Mouse (Mus musculus): Measurements from ENCODE around the gene Pafah1b2.

Gene Pafah1b2

GRCm38 (mm10) chr9:46026058-46026849 is 13.8 kb upstream of the Pafah1b2 start:
- DNase-seq (ENCODE audit: low spot score in 2 of 2): no peak

DNA sequence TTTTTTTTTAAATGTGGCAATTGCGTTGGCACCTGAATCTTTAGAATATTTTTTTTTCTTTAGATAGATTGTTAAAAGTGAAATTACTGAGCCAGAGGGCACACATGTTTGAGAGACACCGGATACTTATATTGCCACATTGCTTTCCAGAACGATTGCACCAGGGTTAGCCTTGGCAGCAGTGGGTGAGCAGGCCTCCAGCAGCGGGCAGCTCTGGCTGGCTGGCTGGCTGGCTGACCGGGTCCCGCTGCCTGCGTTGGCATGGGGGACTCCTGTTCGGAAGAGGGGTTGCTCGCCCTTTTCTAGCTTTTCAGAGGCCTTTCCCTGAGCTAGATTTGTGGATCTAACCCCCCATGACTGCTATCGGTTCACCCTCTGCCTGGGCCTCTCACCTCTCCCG is 11.1 kb upstream of the Pafah1b2 start:
- no peak for DNase-seq (ENCODE audit: low spot score in 2 of 2)

GRCm38 (mm10) chr9:46019975-46020374 is 7.5 kb upstream of the Pafah1b2 start:
- no peak for DNase-seq (ENCODE audit: low spot score in 2 of 2)

DNA sequence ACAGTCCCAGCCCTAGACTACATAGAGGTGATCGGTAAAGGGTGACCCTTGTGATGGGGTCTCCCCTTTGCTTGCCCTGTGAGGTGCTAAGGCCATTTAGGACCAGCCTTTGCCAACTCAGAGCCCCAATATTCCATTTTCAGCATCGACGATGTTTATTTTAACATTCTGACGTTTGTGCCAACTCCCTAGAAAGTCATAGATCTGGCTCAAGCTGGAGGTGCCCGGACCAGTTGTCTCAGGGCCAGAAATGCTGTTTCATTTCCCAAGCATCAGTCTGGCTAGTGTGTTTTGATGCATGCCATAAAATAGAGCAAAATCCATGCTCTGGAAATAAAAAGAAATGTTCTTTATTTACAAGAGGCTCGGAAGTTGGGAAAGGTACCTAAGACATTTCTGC is 5.8 kb upstream of the Pafah1b2 start:
- no peak for DNase-seq (ENCODE audit: low spot score in 2 of 2)

DNA sequence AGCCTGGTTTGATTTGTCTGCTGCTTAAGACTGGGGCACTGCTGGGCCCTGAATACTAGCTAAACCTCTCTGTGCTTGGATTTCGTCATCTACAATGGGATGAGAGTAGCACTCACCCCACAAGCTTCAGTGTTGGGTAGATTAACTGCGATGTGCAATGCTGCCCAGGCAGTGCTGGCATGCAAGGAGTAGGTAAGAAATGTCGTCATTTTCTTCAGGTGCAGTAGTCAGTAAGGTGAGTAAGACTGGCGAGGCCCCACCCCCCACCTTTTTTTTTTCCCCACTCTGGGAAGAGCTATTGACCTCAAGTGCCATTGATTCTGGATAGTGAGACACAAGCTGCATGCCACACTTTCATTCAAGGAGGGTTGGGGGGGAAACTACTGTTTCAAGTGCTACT is 3.9 kb upstream of the Pafah1b2 start:
- no peak for DNase-seq (ENCODE audit: low spot score in 2 of 2)

DNA sequence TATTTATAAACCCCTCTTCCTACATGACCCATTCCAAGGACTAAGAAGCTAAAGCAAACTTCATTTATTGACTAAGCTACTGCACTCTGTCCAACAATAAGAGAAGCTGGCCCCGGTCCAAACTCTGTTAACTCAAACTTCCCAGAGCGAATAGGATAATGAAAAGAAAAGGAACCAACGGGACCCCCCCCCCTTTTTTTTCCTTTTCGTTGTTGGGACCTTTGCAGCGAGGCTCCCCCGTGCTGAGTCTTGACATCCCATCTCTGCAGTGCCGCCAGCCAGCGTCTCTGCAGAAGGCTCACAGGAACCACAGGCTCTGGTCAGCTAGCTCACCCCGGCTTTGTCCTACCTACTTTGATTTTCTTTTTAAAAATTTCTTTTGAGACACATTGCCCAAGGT is 3.3 kb upstream of the Pafah1b2 start:
- peak in 1 of 2 experiments; percentile 37 for DNase-seq (ENCODE audit: low spot score in 2 of 2)

GRCm38 (mm10) chr9:46015081-46015551 is 2.6 kb upstream of the Pafah1b2 start:
- DNase-seq (ENCODE audit: low spot score in 2 of 2): peak in 1 of 2 experiments; percentile 24

DNA sequence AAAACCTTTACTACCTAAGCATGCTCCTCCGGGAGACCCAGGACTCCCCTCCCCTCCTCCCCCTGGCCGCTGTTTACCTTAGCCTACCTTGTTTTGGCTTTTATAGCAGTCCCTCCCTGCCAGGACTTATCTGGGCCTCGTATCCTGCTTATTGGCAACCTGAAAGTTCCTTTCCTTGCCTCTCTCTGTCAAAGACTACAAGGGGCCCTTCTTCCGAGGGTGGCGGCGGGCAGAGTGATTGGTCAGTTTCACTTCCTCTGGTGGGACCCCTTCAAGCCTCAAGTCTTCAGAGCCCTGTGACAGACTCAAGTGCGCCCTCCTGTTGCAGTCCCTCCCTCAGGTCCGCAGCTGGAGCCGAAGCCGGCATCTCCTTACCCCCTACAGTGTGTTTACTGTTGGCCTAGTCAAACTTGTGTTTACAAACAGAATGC is 1.8 kb upstream of the Pafah1b2 start:
- peak; percentile 58 to 62 for DNase-seq (ENCODE audit: low spot score in 2 of 2)

GRCm38 (mm10) chr9:46013616-46014015 is 1.1 kb upstream of the Pafah1b2 start:
- DNase-seq (ENCODE audit: low spot score in 2 of 2): no peak

- peak in 1 of 2 experiments; percentile 40 for DNase-seq (ENCODE audit: low spot score in 2 of 2)
These were observed 608 bp upstream of the Pafah1b2 start for GRCm38 (mm10) chr9:46013009-46013586.

DNA sequence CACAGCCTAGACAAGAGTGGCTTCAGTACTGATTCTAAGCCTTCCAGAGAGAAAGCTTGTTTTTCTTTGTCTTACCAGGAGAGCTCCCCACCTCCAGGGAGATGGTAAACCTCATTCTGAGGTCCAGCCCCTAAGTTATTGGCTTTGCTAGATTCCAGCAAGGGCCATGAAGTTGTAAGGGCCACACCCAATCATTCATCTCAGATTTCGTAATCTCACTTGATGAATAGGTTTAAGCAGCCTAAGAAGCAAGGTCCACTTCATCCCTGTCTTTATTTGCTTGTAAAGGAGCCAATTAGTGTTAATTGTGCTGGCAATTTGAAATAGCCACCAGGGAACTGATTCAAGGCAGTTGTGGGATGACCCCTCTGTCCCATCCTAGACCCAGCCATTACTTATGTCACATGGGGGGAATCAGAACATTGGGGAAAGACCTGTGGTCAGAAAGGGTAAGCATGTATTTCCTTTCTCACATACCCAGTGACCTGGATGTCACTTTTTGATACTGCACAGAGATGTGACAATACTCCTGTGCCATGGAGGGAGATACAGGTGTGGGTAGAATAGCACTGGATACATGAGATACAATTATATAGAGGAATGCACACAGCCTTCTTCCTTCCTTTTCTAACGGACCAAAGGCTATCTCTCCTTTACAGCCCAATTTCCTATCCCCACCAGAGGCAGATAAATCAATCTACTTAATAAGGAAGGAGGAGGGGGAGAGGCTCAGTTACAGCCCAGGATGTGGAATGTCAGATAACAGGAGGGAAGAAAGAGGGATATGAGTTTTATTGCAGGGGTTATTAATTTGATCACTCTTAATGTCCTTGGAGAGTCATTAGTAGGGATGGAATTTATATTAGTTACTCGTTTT is 1.2 kb downstream of the Pafah1b2 start:
- DNase-seq (ENCODE audit: low spot score in 2 of 2): no peak

DNA sequence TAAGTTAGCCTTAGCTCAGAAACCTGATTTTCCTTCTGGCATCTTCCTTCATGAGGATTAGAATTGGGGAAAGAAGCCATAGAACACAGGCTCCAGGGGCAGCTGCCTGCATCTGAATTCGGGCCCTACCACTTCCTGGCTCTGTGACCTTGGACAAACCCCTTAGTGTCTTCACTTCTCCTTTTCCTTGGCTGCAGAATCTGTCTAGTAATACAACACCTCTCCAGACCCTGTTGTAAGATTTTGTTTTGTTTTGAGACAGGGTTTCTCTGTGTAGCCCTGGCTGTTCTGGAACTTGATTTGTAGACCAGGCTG is 2.9 kb downstream of the Pafah1b2 start:
- DNase-seq (ENCODE audit: low spot score in 2 of 2): no peak

DNA sequence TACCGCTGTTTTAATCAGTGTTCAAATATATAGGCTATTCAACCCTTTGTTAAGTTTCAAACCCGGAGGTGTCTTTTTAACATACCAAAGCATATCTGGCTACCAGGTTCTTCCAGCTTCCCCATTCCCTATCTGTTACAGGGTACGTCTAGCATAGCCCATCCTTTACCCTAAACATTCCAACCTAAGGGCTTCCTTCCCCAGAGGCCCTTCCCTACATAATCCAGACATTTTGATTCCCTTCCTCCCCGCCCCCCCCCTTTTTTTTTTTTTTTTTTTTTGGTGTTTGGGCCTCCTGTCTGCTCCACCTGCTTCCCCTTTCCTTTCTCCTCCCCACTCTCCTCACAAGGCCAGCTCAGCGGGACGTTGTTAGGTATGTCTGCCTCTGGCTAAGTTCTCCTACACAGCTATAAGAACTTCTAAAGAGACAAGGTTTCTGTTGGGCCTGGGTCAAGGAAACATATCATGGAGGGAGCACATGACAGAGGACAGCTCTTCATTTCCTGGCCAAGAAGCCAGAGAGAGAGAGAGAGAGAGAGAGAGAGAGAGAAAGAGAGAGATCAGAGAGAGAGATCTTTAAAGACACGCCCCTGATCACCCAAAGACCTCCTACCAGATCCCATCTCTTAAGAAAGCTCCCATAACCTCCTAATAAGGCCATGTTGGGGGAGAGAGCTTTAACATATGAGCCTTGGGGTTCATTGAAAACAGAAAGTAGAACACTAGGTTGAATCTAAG is 3.4 kb downstream of the Pafah1b2 start:
- DNase-seq (ENCODE audit: low spot score in 2 of 2): no peak

- DNase-seq (ENCODE audit: low spot score in 2 of 2): no peak
These were observed 6.3 kb downstream of the Pafah1b2 start for GRCm38 (mm10) chr9:46006224-46006623.

- DNase-seq (ENCODE audit: low spot score in 2 of 2): no peak
These were observed 8.0 kb downstream of the Pafah1b2 start for GRCm38 (mm10) chr9:46004529-46004928.

DNA sequence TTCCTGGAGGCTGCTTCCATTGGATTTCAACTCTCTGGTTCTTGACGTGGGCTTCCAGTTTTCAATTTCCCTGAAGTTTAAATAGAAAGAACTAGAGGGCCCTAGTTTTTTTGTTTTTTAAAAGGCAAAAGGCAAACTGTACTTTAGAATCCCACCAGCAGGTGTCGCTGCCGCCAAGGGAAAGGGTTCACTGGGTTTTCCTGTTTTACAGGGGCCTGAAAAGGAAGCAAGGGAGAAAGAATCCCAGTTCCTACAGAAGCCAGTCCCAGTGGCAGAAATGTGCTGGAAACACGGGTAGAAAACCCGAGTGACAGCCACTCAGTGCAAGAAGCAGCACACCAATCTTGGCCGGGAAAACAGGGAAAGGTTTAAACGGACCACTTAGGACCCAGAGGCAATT is 8.8 kb downstream of the Pafah1b2 start:
- peak; percentile 32 to 77 for DNase-seq (ENCODE audit: low spot score in 2 of 2)

- no peak for DNase-seq (ENCODE audit: low spot score in 2 of 2)
These were observed 13.5 kb downstream of the Pafah1b2 start for GRCm38 (mm10) chr9:45999009-45999408.

DNA sequence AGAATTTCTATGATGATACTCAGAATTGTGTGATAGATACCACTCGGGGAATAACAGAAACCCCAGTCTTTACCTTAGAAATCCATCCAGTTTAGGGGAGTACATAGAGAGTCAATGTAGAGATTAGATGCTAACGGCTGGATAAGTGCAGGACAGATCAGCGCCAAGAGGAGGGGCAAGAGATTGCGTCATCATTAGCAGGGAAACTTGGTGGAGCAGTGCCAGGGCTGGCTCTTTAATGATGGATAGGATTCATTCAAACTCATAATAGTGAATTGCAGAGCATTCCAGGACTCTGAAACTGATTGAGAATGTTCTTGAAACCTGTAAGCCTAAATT is 27.3 kb downstream of the Pafah1b2 start:
- peak; percentile 25 to 42 for DNase-seq (ENCODE audit: low spot score in 2 of 2)

DNA sequence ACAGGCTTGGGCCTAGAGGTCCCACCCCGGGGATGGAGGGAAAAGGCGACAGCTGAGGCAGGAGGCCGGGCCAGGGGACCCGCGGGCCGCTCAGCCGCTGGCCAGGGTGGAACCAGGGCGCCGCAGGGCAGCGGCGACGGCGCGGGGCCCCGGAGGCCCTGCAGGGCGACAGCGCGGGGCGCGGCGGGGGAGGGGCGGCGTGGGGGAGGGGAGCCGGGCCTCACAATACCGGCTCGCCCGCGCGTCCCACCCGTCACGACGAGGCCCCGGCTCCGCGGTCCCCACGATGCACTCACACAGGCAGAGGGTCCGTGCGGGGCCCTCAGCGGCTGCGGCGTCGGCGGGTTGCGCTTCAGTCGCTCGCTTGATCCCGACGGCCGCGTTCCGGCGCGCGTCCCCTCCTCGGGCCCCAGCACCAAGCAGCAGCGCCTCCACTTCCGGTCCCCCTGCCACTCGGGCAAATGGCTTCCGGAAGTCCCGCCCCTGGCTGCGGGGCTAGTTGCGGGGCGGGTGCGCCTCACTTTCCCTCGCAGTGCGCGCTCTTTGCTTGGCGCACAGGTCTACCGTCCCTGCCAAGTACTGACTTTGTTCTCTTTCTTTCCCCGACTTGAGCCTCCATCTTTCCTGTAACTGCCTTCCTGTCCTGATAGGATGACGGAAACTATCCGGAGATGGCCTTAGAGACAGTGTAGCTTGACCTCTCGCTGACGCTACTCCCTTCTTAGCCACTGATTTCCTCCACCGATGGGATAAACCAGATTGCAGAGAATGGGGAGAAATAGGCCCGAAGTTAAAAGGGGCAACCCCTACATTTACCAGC is 27.9 kb downstream of the Pafah1b2 start:
- DNase-seq (ENCODE audit: low spot score in 2 of 2): peak; percentile 81 to 88

- DNase-seq (ENCODE audit: low spot score in 2 of 2): peak; percentile 25 to 32
These were observed 28.6 kb downstream of the Pafah1b2 start for GRCm38 (mm10) chr9:45983676-45984408.

All from frontal cortex, postnatal 10 days (tissue).